Mouse (Mus musculus): ENCODE measurements at regions not wholly inside any gene's neighbourhood (a gene's known extent, or its start where the extent isn't known, plus 50 kb on each side); places are given as distances from the start of the nearest gene placed in this dataset.

DNA sequence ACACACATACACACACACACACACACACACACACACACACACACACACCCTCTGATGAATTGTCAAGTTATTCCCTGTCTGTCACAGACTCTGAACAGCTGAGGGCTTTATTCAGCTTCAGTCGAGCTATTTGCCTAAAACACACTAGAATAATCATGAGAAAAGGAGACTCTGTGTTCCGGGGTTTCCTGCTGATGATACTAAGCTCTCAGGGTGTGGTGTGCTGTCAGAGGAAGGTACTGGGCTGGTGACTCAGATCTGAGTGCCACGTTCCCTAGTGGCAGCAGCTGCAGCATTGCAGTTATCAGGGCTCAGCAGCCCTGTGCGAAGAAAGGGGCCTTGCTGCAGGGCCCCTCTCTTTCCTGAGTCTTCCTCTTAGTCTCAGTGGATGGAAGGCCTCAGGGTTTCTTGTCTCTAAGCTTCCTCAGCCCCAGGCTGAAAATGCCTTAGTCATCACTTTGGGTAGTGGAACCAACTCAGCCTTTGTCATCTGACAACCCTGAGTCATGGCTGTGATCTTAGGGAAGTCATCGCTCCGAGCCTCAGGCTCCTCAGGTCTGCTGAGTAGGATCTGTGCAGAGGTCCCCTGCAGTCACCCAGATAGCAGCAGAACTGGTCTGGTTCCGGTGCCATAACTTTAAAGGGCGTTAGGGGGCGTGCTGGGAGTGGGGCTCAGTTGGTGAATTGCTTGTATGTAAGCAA lies 106.8 kb upstream of the Lrfn2 start:
- TF ChIP-seq CTCF (IDR thresholded peaks at IDR 0.05; ENCODE audit: low read depth, low read length) = no peak
- TF ChIP-seq GATA1 (IDR thresholded peaks at IDR 0.05; ENCODE audit: borderline replicate concordance, low read length) = no peak

All from G1E (cell line).